Mouse (Mus musculus): ENCODE data around the gene Fam214b. TPM values are rescaled to one million over a fixed set of nuclear protein-coding genes. Genes with fewer than 3 reads are reported as not detected.

The Fam214b gene
- polyA plus RNA-seq, 1 experiment from 2014 or later = 48.2 TPM

- ATAC-seq = peak; percentile 99
- peak within 1 kb of the TSS; percentile 65 for H3K4me2 ChIP-seq (ENCODE audit: low read length)
- peak within 1 kb of the TSS; percentile 82 for H3K9ac ChIP-seq (replicated peaks; ENCODE audit: low read depth, low read length)
- H3K36me3 ChIP-seq (ENCODE audit: control insufficient read depth, insufficient read depth) = no peaks in the 10 kb centered on the region
- H3K4me3 ChIP-seq (replicated peaks; ENCODE audit: low read length) = peak within 1 kb of the TSS; percentile 74
- H3K9me3 ChIP-seq (ENCODE audit: control insufficient read depth, low read length) = no peaks in the 10 kb centered on the region
- H3K4me1 ChIP-seq (replicated peaks; ENCODE audit: control insufficient read depth, insufficient read depth, low read length) = peaks cover 18% of the 10 kb centered on the region
- under 1% methylated on average over 86 of the region's 90 CpGs for WGBS
- no peaks in the 10 kb centered on the region for H3K27me3 ChIP-seq (replicated peaks; ENCODE audit: control insufficient read depth, insufficient read depth, low read length)
- H3K27ac ChIP-seq (ENCODE audit: low read length) = peak within 1 kb of the TSS; percentile 88
These were observed 13.0 kb upstream of the Fam214b start, which contains the start of gene Unc13b for GRCm38 (mm10) chr4:43058753-43059654. TSS of gene Unc13b (plus strand) at chr4:43058953.

GRCm38 (mm10) chr4:43058392-43058752, 12.4 kb upstream of the Fam214b start:
- Histone ChIP-seq H3K4me2 (ENCODE audit: low read length) (peak overlapping the region; percentile 65), H3K4me3 (replicated peaks; ENCODE audit: low read length) (peak overlapping the region; percentile 74), H3K36me3 (ENCODE audit: control insufficient read depth, insufficient read depth) (no peaks in the 10 kb centered on the region), H3K9ac (replicated peaks; ENCODE audit: low read depth, low read length) (peak overlapping the region; percentile 42), H3K27ac (ENCODE audit: low read length) (peak overlapping the region; percentile 71), H3K27me3 (replicated peaks; ENCODE audit: control insufficient read depth, insufficient read depth, low read length) (no peaks in the 10 kb centered on the region), H3K4me1 (replicated peaks; ENCODE audit: control insufficient read depth, insufficient read depth, low read length) (peaks cover 18% of the 10 kb centered on the region), H3K9me3 (ENCODE audit: control insufficient read depth, low read length) (no peaks in the 10 kb centered on the region)
- peak; percentile 49 for ATAC-seq
- 14% methylated on average over 8 of the region's 8 CpGs for WGBS

GRCm38 (mm10) chr4:43057654-43058053, 11.6 kb upstream of the Fam214b start:
- H3K27ac ChIP-seq (ENCODE audit: low read length) = no peak overlapping the region
- WGBS = 91% methylated on average over 5 of the region's 5 CpGs

GRCm38 (mm10) chr4:43052627-43053026, 6.6 kb upstream of the Fam214b start:
- Histone ChIP-seq H3K36me3 (ENCODE audit: control insufficient read depth, insufficient read depth) (no peaks in the 10 kb centered on the region), H3K9me3 (ENCODE audit: control insufficient read depth, low read length) (no peaks in the 10 kb centered on the region), H3K9ac (replicated peaks; ENCODE audit: low read depth, low read length) (no peak overlapping the region), H3K27ac (ENCODE audit: low read length) (no peak overlapping the region), H3K27me3 (replicated peaks; ENCODE audit: control insufficient read depth, insufficient read depth, low read length) (no peaks in the 10 kb centered on the region), H3K4me1 (replicated peaks; ENCODE audit: control insufficient read depth, insufficient read depth, low read length) (0 out of 2 replicates have a peak, but pooled peaks cover 3% of the 10 kb centered on the region), H3K4me2 (ENCODE audit: low read length) (no peak overlapping the region), H3K4me3 (replicated peaks; ENCODE audit: low read length) (no peak overlapping the region)
- ATAC-seq = no peak
- WGBS = 16% methylated on average over 4 of the region's 4 CpGs

More at GRCm38 (mm10) chr4:43057654-43058053, 11.6 kb upstream of the Fam214b start:
- Histone ChIP-seq H3K4me3 (replicated peaks; ENCODE audit: low read length) (no peak overlapping the region), H3K27me3 (replicated peaks; ENCODE audit: control insufficient read depth, insufficient read depth, low read length) (no peaks in the 10 kb centered on the region), H3K9ac (replicated peaks; ENCODE audit: low read depth, low read length) (no peak overlapping the region), H3K9me3 (ENCODE audit: control insufficient read depth, low read length) (no peaks in the 10 kb centered on the region), H3K4me1 (replicated peaks; ENCODE audit: control insufficient read depth, insufficient read depth, low read length) (peaks cover 18% of the 10 kb centered on the region), H3K4me2 (ENCODE audit: low read length) (no peak overlapping the region), H3K36me3 (ENCODE audit: control insufficient read depth, insufficient read depth) (no peaks in the 10 kb centered on the region)
- no peak for ATAC-seq

GRCm38 (mm10) chr4:43047231-43047630, 1.2 kb upstream of the Fam214b start:
- Histone ChIP-seq H3K36me3 (ENCODE audit: control insufficient read depth, insufficient read depth) (no peaks in the 10 kb centered on the region), H3K27me3 (replicated peaks; ENCODE audit: control insufficient read depth, insufficient read depth, low read length) (no peaks in the 10 kb centered on the region), H3K9me3 (ENCODE audit: control insufficient read depth, low read length) (no peaks in the 10 kb centered on the region), H3K4me2 (ENCODE audit: low read length) (no peak overlapping the region), H3K9ac (replicated peaks; ENCODE audit: low read depth, low read length) (no peak overlapping the region), H3K4me1 (replicated peaks; ENCODE audit: control insufficient read depth, insufficient read depth, low read length) (peaks cover 31% of the 10 kb centered on the region), H3K4me3 (replicated peaks; ENCODE audit: low read length) (no peak overlapping the region), H3K27ac (ENCODE audit: low read length) (no peak overlapping the region)
- WGBS = 6% methylated on average over 5 of the region's 5 CpGs
- ATAC-seq = no peak

- Histone ChIP-seq H3K27me3 (replicated peaks; ENCODE audit: control insufficient read depth, insufficient read depth, low read length) (no peaks in the 10 kb centered on the region), H3K27ac (ENCODE audit: low read length) (no peak overlapping the region), H3K4me1 (replicated peaks; ENCODE audit: control insufficient read depth, insufficient read depth, low read length) (peaks cover 31% of the 10 kb centered on the region), H3K9ac (replicated peaks; ENCODE audit: low read depth, low read length) (no peak overlapping the region), H3K36me3 (ENCODE audit: control insufficient read depth, insufficient read depth) (no peaks in the 10 kb centered on the region), H3K9me3 (ENCODE audit: control insufficient read depth, low read length) (no peaks in the 10 kb centered on the region), H3K4me3 (replicated peaks; ENCODE audit: low read length) (peak overlapping the region; percentile 1; the same call in 1 of the 2 replicates), H3K4me2 (ENCODE audit: low read length) (peak overlapping the region; percentile 86)
- 56% methylated on average over 5 of the region's 5 CpGs for WGBS
- ATAC-seq = no peak
These were observed 587 bp upstream of the Fam214b start for GRCm38 (mm10) chr4:43046607-43047006.

- H3K4me3 ChIP-seq (replicated peaks; ENCODE audit: low read length) = peak overlapping the region; percentile 74
- no peaks in the 10 kb centered on the region for H3K27me3 ChIP-seq (replicated peaks; ENCODE audit: control insufficient read depth, insufficient read depth, low read length)
- H3K9ac ChIP-seq (replicated peaks; ENCODE audit: low read depth, low read length) = peak overlapping the region; percentile 72
- peak overlapping the region; percentile 86 for H3K4me2 ChIP-seq (ENCODE audit: low read length)
- peak; percentile 0 for ATAC-seq
- WGBS = 3% methylated on average over 13 of the region's 13 CpGs
- H3K27ac ChIP-seq (ENCODE audit: low read length) = peak overlapping the region; percentile 95
- peaks cover 36% of the 10 kb centered on the region for H3K4me1 ChIP-seq (replicated peaks; ENCODE audit: control insufficient read depth, insufficient read depth, low read length)
- no peaks in the 10 kb centered on the region for H3K9me3 ChIP-seq (ENCODE audit: control insufficient read depth, low read length)
- H3K36me3 ChIP-seq (ENCODE audit: control insufficient read depth, insufficient read depth) = no peaks in the 10 kb centered on the region
These were observed 748 bp downstream of the Fam214b start for GRCm38 (mm10) chr4:43045285-43045658.

GRCm38 (mm10) chr4:43044673-43045072, 1.3 kb downstream of the Fam214b start:
- no peak for ATAC-seq
- H3K4me2 ChIP-seq (ENCODE audit: low read length) = peak overlapping the region; percentile 86
- no peaks in the 10 kb centered on the region for H3K36me3 ChIP-seq (ENCODE audit: control insufficient read depth, insufficient read depth)
- H3K9ac ChIP-seq (replicated peaks; ENCODE audit: low read depth, low read length) = peak overlapping the region; percentile 72
- peaks cover 36% of the 10 kb centered on the region for H3K4me1 ChIP-seq (replicated peaks; ENCODE audit: control insufficient read depth, insufficient read depth, low read length)
- 3% methylated on average over 4 of the region's 4 CpGs for WGBS
- H3K9me3 ChIP-seq (ENCODE audit: control insufficient read depth, low read length) = no peaks in the 10 kb centered on the region
- no peaks in the 10 kb centered on the region for H3K27me3 ChIP-seq (replicated peaks; ENCODE audit: control insufficient read depth, insufficient read depth, low read length)
- H3K27ac ChIP-seq (ENCODE audit: low read length) = peak overlapping the region; percentile 95
- H3K4me3 ChIP-seq (replicated peaks; ENCODE audit: low read length) = peak overlapping the region; percentile 74

- Histone ChIP-seq H3K36me3 (ENCODE audit: control insufficient read depth, insufficient read depth) (no peaks in the 10 kb centered on the region), H3K27ac (ENCODE audit: low read length) (peak overlapping the region; percentile 95), H3K27me3 (replicated peaks; ENCODE audit: control insufficient read depth, insufficient read depth, low read length) (no peaks in the 10 kb centered on the region), H3K9ac (replicated peaks; ENCODE audit: low read depth, low read length) (peak overlapping the region; percentile 72), H3K4me1 (replicated peaks; ENCODE audit: control insufficient read depth, insufficient read depth, low read length) (peaks cover 43% of the 10 kb centered on the region), H3K4me2 (ENCODE audit: low read length) (peak overlapping the region; percentile 86), H3K4me3 (replicated peaks; ENCODE audit: low read length) (peak overlapping the region; percentile 74), H3K9me3 (ENCODE audit: control insufficient read depth, low read length) (no peaks in the 10 kb centered on the region)
- ATAC-seq = peak; percentile 57
- WGBS = 4% methylated on average over 7 of the region's 7 CpGs
These were observed 2.2 kb downstream of the Fam214b start for GRCm38 (mm10) chr4:43043644-43044357.
